Mouse (Mus musculus) urinary bladder, postnatal 10 days (tissue): ENCODE data around the gene Prkag1.
"Not testable (repeated sequence)": the region's sequence is repeated elsewhere in the genome, so short reads cannot be mapped to it uniquely, and the experiment has no call there.

Experiments
- DNase-seq: peaks from one replicate; pipeline ENCODE4 v3.0.0; 2022; ENCODE audit warnings: low spot score

Gene Prkag1

DNA sequence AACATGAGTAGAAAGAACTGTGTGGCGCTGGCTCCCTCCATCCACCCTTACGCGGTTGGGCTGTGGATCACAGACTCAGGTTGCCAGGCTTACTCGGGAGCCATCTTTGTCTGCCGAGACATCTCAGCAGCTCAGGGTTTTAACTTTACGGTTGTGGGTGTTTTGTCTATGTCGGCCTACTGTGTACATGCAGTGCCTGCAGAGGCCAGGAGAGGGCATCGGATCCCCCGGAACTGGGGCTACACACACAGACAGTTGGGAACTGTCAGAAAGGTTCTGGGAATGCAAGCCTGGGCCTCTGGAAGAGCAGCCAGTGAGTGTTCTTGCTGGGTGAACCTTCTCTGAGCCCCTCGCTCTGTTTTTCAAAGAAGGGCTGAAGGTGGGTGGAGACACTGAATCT is 9.9 kb downstream of the Prkag1 start:
- DNase-seq: no peak

DNA sequence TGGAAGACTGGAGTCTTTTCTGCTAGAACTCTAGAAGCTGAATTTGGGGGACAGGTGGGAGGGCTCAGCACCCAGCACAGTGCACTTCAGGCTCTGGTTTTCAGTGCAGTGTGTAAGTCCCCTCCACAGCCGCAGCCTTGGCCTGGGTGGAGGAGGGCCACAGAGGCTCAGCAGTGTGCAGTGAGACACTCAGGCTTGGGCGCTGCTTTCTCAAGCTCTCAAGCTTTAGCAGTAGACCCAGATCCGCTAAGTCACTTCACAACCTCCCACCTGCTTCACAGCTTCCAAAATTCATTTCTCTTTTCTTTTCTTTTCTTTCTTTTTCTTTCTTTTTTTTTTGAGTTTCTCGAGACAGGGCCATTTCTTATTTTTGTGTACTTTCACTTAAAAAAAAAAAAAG is 10.4 kb downstream of the Prkag1 start:
- DNase-seq: no peak

DNA sequence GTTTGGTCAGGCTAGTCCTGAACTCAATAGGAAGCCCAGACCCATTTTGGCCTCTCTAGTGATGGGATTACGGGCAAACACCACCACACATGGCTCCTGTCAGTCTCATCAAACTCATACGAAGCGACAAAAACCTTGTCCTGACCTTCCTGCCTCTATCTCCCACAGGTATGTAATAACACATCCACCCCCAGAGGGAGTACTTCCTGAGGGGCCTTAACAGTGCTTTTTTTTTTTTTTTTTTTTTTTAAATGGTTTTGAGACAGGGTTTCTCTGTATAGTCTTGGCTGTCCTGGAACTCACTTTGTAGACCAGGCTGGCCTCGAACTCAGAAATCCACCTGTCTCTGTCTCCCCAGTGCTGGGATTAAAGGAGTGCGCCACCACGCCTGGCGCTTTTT is 13.2 kb downstream of the Prkag1 start:
- DNase-seq: no peak

GRCm38 (mm10) chr15:98812741-98813424 is 18.4 kb downstream of the Prkag1 start:
- DNase-seq: no peak

DNA sequence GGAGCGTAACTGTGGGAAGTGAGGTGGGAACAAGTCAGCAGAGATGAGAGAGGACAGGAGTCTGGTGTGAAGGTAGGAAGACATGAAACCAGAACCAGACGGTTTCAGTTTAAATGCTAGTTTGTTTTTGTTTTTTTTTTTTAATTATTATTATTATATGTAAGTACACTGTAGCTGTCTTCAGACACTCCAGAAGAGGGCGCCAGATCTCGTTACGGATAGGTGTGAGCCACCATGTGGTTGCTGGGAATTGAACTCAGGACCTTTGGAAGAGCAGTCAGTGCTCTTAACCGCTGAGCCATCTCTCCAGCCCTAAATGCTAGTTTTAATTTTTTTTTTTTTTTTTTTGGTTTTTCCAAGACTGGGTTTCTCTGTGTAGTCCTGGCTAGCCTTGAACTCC is 21.1 kb downstream of the Prkag1 start:
- not testable (repeated sequence) for DNase-seq

- no peak for DNase-seq
Observed at GRCm38 (mm10) chr15:98809390-98809789, 21.9 kb downstream of the Prkag1 start, which contains the start of gene Ddn. Gene Ddn (minus strand): TSS chr15:98809490.

DNA sequence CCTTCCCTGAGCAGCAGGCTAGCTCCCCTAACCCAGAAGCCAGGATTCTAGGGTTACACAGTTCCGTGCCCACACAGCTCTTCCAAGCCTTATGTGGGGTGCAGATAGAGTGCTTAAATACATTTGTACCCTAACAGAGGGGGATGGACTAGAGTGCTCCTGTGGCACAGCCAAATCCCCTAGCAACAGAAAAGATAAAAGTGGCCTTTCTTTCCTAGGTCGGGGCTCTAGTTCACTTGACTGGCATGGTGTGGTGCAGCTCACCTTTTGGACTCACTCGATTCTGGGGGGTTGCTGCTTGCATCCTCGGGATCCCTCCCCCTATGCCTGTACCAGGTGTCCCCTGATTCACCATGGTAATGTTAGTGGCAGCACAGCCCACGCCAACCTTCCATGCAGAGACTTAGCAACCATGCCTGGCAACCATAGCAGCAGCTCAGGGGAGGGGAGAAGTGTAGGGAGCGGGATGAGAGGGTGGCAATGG is 22.6 kb downstream of the Prkag1 start:
- DNase-seq: no peak

- DNase-seq: no peak
Observed at GRCm38 (mm10) chr15:98807895-98808650, 23.2 kb downstream of the Prkag1 start.

DNA sequence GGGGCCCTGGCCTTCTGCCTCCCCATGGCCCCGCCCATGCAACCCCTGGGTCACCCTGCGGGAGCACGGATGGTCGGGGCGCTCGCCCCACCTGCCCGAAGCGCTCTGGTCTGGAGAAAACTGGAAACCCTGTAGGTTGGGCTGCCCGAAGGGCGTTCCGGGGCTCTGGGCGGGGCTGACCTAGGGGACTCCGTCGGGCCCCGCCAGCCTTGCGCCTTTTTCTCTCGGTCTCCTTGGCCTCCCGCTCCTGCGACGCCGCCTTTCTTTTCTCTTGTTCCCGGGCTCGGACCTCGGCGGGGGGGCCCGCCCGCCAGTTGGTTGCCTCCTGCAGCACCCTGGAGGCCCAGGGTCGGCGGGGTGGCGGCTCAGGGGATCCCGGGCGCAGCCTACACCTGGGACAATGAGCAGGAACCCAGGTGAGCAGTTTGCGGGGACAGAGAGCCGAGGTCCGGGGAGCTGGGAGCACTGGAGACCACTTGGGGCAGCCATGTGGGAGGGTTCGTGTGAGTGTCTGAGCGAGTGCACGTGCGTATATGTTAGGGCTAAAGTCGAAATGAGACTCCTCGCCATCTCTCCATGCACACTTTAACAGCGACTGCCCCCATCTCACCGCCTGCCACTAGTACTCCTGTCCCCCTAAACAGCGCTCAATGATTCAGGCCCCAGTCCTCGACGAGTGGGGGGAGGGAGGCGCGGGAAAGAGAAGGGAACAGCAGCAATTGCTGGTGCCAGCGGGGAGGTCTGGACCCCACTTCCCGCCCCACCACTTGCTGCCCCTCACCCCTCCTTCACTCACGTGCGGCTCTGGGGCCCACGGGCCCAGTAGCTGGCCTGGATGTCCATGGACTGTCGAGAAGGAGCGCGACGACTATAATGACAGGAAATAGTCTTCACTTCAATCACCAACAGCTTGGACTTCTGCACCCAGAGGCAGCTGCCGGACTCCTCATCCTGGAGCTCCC is 24.2 kb downstream of the Prkag1 start:
- no peak for DNase-seq

GRCm38 (mm10) chr15:98806071-98806808 is 25.1 kb downstream of the Prkag1 start:
- DNase-seq: no peak

- no peak for DNase-seq
Observed at GRCm38 (mm10) chr15:98805324-98806040, 25.8 kb downstream of the Prkag1 start.

GRCm38 (mm10) chr15:98804054-98804453 is 27.3 kb downstream of the Prkag1 start:
- no peak for DNase-seq

DNA sequence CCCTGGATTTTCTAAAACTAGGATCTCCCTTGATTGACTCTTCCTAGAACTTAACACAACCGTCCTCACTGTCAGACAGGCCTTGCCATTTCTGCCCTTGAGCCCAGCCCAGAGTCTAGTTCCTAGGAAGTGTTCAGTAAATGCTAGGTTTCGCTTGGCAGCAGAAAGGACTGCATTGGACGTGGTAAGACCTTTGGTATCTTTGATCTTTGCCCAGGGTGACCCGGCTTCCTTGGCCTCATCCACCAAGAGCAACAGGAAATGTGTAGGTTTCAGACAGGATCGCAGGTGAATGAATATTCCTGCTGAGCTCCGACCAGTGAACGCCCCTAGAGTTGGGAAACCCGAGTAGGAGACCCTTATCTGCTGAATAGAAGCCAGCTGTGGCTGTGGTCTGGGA is 28.4 kb downstream of the Prkag1 start:
- DNase-seq: no peak

DNA sequence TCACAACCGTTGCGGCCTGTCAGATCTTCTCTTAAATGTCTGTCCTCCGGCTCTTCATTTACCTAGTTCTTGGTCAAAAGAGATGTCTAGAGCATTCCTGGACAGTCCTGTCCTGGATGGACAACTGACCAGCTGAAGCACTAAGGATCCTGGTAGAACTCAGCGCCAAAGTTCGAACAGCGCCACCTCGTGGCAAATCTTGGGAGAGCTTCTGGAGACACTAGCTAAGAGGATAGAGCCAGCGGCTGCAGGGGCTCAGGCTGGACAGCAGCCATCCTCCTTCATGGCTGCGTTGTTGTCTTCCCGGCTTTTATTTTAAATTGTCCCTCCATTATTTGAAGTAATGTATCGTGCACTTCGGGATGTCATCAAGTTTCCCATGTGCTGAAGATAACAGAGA is 31.9 kb downstream of the Prkag1 start:
- no peak for DNase-seq

GRCm38 (mm10) chr15:98798903-98799302 is 32.4 kb downstream of the Prkag1 start:
- DNase-seq: no peak

GRCm38 (mm10) chr15:98797835-98798492 is 33.4 kb downstream of the Prkag1 start:
- no peak for DNase-seq

- no peak for DNase-seq
Observed at GRCm38 (mm10) chr15:98796803-98797595, 34.3 kb downstream of the Prkag1 start.

- DNase-seq: no peak
Observed at GRCm38 (mm10) chr15:98793141-98793698, 38.1 kb downstream of the Prkag1 start.
